Mouse (Mus musculus): ENCODE data around the gene Galnt9. TPM values are rescaled to one million over a fixed set of nuclear protein-coding genes. Genes with fewer than 3 reads are reported as not detected.

Gene Galnt9
- polyA plus RNA-seq, 2 experiments from 2014 or later = 4.0 to 7.2 TPM

DNA sequence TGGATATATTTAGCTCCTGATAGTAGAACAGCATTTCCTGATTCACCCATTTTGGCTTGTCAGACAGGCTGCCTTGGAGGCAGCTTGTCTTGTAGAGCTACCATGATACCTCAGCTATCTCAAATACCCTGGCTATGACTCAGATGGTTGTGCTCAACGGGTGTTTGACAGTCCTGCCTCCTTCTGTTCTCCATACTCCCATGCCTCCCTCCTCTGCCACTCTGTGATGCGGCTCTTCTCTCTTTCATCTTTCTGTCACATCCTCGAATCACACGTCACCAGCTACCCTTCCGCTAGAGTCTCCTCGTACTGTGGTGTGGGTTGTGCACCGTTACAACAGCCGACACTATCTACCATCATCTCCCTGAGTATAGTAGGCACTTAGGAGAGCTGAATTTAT, 50.3 kb downstream of the Galnt9 start:
- ATAC-seq = peak; percentile 64

DNA sequence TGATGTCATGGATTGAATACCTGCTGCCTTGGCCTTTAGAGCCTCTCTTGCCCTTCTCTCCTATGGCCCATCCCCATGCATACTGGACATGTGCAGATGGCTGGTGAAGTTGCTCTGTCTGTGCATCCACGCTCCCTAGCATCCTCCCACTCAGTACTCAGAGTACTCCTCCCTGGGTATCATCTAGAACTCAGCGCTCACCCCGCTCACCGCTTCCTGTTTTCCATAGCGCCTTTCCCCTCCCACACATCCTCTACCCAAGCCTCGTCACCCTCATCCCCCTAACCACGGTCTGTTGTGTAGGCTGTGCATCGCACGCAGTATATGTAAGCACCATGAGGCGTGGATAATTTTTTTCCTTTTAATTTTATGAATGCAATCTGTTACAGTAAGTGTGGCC, 51.2 kb downstream of the Galnt9 start:
- peak; percentile 82 for ATAC-seq

DNA sequence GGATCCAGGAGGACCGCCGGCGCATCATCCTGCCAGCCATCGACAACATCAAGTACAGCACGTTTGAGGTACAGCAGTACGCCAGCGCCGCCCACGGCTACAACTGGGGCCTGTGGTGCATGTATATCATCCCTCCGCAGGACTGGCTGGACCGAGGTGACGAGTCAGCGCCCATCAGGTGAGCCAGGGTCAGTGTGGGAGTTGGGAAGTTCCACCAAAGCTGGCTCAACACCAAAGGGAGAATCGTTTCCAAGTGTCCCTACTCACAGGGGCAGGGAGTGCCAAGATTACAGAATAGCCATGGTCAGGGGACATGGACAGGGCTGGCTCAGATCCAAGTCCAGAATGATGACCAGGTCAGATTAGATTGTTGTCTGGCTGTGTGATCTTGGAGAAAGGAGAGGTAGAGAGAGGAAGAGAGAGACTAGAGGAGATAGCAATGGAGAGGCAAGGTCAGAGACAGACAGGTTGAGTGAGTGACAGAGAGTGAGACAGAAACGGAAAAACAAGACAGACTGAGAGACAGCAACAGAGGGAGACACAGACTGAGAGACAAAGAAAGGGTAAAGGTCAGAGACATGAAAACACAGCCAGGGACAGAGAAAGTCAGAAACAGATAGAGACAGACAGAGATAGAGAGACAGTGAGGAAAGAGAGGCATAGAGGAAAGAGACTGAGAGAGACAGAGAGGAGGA, 52.1 kb downstream of the Galnt9 start:
- ATAC-seq = no peak

DNA sequence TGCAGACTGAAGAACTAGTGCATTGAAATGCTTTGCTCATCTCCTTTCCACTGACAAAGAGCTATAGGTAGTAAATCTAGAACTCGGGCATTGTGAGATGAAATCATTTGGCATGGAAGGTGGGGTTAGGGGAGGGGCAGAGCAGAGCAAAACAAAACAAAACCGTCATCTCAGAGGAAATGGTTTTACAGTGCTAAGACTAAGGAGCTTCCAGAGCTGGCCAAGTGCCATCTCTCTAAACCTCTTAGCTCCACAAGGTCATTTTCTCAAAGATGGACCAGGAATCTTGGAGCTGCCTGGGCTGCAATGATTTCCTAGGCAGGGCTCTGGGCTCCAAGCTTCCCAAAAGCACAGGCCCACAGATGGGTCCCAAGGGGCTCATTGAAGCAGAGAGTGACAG, 53.3 kb downstream of the Galnt9 start:
- ATAC-seq = peak; percentile 26

DNA sequence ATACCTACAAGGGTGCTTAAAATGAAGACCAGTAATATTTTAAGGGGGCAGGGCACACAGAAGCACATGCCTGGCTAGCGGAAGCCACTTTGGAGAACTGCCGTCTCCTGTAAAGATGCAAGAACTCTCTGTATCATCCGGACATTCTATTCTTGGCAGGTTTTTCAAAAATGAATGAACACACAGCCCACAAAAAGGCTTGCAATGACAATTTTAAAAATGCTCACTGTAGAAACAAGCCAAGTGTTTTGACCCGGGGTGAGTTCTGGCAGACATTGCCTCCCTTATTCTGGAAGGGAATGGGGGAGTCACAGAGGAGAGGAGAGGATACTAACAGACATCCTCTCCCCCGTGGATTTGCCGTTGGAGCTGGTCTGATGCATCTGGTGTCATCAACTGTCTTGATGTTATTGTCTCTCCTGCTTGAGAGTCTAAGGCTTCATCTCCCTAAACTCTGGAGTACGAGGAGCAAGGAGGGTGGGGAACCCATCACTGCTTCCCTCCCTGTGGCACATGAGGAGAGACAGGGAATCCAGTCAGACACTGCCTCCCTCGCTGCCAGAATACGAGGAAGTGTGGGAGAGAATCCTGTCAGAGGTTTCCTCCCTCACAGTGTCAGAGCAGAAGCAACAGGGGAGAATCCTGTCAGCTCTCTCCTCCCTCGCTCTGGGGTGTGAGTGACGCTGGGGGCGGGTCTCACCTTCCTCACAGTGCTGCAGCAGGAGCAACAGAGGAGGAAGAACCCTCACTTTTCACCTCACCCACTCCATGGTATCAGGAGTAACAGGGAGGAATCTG, 54.3 kb downstream of the Galnt9 start:
- ATAC-seq = no peak

DNA sequence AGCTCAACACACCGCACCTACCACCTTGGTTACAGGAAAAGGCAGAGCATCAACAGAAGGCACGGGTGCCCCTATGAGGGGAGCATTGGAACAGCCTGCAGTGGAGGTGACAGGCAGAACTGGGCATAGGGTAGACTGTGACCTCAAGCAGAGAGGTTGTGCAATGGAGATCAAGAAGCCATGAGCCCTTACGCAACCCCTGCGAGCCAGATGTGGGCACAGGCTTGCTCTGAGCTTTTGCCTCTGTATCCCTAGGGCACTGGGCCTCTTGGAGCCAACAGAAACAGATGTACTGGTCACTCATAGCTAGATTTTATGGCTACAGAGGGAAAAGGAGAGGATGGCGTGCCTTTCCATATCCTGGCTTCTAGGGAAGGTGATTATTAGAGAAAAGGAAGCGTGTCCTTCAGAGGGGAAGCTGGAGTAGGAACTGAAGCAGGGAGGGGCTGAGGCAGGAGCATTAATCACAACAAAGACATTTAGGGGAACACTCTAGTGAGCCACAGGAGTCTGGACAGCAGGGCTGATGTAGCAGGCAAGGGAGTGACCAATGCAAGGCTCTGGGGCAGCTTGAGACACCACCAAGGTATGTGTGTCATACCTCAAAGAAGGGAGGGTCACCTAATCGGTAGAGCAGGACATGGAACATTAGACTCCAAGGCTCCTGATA, 59.0 kb downstream of the Galnt9 start:
- no peak for ATAC-seq

DNA sequence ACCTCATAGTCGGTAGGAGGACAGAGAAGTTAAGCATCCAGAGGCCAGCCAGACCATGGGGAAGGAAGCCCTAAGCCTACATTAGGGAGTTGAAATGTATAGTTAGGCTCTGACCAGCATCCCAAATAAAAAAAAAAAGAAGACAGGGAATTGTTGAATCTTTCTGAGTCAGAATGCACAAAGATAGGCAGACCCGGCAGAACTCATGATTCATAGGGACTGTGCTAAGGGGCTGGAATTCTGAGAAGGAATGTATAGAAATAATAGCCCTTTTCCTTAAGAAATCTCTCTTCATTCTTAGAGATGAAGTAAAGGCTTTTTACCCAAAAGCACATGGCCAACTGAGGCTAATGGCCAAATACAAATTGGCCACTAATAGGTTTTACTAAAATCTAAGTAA, 60.2 kb downstream of the Galnt9 start:
- no peak for ATAC-seq

DNA sequence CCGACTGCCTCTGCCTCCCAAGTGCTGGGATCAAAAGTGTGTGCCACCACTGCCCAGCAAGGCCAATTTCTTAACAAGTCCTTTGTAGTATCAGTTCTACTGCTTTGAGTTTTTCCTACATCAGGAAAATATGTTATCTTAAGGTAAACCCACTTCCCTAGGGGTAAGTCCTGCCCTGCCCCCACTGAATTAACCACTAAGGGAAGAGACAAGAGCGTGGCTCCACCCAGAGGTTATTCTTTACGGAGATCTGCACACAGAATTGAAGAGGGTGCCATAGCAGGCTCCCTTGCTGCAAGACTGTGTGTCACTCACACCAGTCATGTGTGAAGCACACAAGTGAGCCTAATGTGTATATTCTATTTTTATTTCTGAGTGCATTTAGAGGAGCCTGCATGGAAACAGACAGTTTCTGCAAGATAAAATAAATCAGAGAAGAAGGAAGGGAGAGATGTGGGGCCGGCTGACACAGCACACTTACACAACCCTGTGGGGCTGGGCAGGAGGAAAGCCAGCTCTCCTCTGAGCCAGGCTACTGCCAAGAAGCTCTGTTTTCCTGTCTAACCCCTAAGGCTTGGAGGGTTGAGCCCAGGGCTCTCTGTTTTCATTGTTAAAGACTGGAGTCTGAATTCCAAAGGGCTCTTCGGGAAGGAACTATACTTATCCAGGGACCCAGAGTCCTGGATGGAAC, 61.5 kb downstream of the Galnt9 start:
- ATAC-seq = no peak

DNA sequence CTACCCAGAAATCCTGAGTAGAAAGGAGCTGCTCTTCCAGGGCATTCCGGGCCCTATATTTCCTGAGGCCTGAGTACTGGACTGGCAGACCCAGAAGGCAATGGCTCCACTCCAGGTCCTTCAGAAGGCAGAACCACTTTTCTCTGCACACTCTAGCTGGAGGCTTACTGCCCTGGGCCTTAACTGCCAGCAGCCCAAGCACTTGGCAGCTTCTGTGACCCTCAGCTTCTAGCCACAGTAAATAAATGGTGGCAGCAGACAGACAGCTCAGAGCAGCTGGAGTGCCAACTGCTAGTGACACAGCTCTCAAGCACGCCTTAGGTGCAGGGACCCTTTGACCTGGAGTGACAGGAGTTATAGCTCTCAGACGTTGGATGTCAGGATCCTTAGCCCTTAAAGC, 63.6 kb downstream of the Galnt9 start:
- no peak for ATAC-seq

DNA sequence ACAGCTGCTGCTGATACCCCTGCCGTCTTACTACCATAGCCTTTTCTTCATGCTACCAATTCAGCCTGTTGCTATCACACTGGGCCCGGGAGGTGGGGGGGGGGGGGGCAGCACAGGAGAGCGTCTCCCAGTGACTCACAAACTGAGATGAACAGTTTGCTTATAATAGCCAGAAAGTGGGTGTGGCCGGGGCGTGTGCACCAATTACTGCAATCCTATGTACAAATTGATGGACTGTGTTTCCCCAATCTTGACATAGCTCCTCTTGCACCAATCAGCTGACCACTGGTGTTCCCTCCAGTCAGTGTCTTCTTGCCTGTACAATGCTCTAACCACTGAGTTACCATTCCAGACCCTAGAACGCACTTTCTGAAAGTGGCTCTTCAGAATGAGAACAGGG, 64.2 kb downstream of the Galnt9 start:
- ATAC-seq = no peak

DNA sequence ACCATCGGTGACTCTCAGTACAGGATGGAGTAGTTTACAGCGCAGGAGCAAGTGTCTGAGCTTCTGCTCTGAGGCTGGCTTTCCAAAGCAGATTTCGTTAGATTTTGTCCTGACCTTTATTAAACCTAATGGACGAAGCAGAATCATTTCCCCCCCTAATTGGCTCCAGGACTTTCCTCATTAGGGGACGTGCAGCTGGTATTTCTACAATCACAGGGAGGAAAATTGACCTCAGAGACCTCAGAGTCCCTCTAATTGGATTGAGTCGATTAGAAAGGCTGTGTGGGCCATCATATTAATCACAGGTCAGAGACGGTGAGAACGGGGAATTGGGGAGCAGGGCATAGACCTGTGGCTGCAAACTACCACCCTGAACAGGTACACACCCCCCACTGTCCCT, 64.8 kb downstream of the Galnt9 start:
- ATAC-seq = no peak

DNA sequence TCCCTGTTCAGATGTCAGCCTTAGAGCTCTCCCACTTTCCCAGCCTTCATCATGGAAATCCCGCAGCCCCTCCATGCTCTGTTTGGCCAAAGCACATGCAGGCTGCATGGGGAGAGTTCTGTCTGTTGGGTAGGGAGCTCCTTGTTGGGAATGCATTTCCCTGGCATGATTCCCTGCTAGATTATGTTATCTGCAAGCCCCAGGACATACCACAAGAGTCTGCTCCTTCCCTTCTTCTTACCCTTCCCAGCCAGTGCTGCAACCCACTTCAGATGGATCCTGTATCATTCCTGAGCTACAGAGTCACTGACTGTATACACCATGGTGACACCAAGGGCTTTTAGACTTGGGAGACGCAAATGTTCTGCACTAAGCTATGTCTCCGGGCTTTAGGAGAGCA, 65.3 kb downstream of the Galnt9 start:
- no peak for ATAC-seq

DNA sequence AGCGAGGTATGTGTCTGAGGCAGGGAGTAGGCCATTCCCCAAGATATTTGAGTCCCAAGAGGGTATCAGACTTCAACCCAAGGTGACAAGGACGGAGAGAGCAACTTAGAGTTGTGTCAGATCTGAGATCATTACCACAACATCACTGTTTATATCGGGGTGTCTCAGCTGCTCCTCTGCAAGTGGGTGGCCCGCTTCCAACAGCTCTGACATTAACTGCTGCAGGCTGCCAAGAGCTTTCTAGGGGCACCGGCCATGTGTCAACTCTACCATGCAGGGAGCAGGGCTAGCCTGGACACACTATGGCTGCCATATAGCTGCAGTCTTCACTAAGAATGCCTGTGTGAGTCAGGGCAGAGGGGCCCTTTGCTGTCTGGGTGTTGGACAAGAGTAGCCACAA, 65.7 kb downstream of the Galnt9 start:
- ATAC-seq = no peak

DNA sequence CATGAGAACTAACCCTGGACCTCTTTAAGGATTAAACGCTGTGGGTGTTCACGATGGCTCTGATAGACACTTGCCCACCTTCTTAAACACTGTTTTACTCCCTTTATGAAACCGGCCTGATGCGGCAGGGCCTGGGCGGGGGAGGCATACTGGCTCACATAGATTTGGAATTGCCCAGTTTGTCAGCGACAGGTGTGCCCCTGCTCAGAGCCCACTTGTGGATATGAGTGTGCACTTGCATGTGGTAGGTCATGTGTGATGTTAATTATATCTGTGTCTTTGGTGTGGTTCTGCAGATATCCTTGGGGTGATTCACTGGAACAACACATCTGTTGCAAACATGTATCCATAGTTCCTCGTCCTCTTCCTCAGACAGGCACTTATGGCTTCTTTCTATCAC, 66.3 kb downstream of the Galnt9 start:
- ATAC-seq = no peak

DNA sequence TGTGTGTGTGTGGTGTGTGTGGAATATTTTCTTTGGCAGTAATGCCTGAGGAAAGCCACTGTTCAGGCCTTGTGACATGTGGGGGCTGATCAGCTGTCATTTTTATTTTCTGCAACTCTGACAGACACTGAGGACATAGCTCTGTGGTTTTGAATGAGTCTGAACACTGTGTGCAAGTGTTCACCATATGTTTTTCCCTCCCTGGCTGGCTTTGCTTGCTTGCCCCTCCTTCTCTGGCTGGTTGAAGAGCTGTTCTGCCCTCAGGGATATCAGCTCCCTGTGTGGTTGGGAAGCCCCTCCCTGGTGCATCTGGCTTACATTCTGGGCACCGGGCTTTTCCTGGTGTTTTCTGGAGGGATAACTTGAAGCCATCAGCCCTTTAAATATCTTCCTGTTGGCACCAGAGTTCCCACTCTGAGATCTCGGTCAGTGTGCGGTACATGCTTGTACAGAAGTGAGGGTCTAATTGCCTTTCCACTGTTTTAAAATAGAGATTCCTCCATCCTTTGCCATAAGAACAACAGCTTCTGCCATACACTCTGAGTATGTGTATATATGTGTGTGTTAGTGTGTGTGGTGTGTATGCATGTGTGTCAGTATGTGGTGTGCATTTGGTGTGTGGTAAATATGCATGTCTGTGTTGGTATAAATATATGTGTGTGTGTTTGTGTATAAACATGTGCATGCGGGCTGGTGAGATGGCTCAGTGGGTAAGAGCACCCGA, 67.4 kb downstream of the Galnt9 start:
- ATAC-seq = no peak

DNA sequence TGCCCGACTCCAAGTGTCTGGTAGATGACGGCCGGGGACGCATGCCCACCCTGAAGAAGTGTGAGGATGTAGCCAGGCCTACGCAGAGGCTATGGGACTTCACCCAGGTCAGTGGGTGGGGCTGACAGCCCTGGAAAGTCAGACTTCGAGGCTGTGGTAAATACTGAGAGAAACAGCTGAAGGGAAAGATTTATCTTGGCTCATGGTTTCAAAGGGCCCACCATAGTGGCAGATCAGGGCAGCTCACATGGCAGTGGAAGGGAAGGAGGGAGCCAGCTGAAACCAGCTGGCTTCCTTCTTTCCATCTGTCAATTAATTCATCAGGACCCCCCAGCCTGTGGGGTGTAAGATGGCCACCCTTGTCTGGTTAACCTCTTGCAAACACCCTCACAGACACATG, 75.1 kb downstream of the Galnt9 start:
- ATAC-seq = no peak

DNA sequence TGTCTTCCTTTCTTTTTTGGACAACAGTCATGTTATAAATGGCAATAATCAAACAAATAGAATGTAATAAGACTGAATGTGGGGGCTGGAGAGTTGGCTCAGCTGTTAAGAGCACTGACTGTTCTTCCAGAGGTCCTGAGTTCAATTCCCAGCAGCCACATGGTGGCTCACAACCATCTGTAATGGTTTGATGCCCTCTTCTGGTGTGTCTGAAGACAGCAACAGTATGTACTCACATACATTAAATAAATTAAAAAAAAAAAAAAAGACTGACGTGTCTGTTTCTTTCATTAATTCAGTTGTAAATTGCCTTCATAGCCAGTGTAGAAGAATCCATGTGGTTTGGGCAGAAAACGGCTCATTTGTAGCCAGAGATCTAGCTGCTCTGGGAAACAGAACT, 80.2 kb downstream of the Galnt9 start:
- no peak for ATAC-seq

DNA sequence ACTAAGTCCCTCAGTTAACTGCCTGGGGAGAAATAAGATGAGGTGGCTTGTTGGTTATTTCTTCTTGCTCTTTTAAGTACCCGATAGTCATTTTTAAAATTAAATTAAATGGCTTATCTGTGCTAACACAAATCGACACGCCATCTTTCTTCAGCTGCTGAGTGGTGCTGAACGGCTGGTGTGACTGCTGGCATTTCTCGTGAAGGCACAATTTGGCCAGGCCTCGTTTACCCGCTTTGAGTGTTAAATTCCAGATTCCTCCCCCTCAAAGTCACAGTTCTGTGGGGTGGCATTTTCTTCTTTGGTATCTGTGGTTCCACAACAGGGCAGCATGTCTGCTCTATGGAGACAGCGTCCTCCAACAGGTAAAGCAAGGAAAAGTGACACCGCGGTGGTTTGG, 83.2 kb downstream of the Galnt9 start:
- no peak for ATAC-seq

DNA sequence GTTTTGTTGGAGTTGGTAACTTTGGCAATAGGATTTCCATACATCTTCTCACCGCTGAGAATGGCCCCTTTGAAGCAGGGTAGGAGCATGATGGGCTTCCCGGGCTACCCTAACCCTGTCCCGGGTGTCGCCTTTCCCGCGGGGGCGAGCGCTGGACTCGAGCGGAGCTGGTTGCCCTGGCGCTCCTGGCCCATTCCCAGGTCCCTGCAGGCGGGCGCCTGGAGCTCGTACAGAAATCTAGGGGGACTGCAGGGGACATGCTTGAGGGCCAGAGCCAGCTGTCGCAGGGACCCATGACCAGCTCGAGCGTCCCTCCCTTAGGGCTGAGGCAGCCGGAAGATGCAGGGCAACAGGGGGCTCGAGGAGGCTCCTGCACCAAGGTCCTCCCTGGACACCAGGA, 84.0 kb downstream of the Galnt9 start:
- ATAC-seq = no peak

DNA sequence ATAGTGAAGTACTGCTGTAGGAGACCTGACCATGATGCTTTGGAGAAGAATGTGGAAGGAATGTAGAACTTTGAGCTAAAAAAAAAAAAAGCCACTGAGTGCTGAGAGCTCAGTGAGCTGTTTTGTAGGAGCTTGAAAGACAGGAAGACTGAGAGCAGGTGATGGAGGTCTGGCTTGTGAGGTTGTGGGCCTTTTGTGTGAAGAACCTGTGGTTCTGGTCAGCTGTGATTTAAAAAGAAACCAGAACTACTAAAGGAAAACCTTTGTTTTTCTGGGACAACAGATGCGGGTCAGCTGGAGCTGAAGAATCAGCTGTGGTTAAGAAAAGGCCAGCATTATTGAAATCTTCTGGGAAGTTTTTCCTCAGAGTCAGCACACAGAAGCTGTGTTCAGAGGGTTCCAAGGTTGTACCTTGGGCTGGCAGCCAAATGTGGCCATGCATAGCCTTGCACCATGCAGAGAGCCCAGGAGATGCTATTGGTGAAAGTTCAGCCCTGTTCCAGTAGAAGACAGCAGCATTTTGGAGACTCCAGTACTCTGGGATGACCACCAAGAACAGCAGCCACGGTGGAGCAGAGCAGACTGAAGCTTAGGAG, 85.5 kb downstream of the Galnt9 start:
- ATAC-seq = no peak

DNA sequence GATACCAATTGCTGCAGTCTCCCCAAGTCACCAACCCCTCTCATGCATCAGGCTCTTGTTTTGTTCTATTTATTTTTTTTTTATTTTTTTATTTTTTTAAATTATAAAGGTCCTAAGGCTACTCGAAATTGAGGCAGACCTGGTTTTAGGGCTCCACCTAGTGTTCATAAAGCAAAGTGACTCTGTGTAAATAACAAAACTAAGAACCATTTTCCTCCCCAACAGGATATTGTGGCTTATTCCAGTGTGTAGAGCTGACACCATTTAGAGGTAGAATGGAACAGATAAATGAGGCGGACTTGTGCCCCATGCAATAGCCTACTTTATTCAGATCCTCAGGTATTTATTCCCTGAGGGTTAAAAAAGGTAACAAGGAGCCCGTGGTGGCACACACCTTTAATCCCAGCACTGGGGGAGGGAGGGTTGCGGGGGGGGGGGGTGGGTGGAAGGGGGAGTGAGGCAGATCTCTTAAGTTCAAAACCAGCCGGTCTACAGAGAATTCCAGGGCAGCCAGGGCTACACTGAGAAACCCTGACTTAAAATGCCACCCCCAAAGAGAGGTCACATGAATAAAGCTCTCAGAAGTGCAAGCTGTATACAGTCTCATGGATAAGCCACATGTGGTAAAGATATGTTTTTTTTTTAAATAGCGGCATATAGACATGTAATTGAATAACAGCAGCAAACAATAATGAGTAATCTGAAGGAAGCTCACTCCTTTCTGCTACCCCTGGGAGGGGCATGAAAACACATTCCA, 92.0 kb downstream of the Galnt9 start:
- peak; percentile 88 for ATAC-seq
